Mouse (Mus musculus) cerebellum, adult 8-10 months (tissue): Measurements from ENCODE around the gene Tdrd9.

Experiments used
- DNase-seq: peaks from one replicate; pipeline ENCODE4 v3.0.0; 2022

Gene Tdrd9

GRCm38 (mm10) chr12:112035341-112036100, 64.2 kb downstream of the Tdrd9 start:
- DNase-seq = peak; percentile 3

GRCm38 (mm10) chr12:112038441-112038840, 67.1 kb downstream of the Tdrd9 start:
- no peak for DNase-seq

- no peak for DNase-seq
Observed at GRCm38 (mm10) chr12:112039169-112039568, 67.8 kb downstream of the Tdrd9 start.

GRCm38 (mm10) chr12:112042681-112043080, 71.3 kb downstream of the Tdrd9 start:
- DNase-seq = no peak

GRCm38 (mm10) chr12:112077651-112078050, 106.3 kb downstream of the Tdrd9 start:
- DNase-seq = peak; percentile 56

- DNase-seq = no peak
Observed at GRCm38 (mm10) chr12:112079911-112080310, 108.6 kb downstream of the Tdrd9 start.

- no peak for DNase-seq
Observed at GRCm38 (mm10) chr12:112080911-112081310, 109.6 kb downstream of the Tdrd9 start.

- no peak for DNase-seq
Observed at GRCm38 (mm10) chr12:112082241-112082640, 110.9 kb downstream of the Tdrd9 start.

- DNase-seq = no peak
Observed at GRCm38 (mm10) chr12:112086250-112086649, 114.9 kb downstream of the Tdrd9 start.

GRCm38 (mm10) chr12:112086726-112087125, 115.4 kb downstream of the Tdrd9 start:
- DNase-seq = no peak

- DNase-seq = no peak
Observed at GRCm38 (mm10) chr12:112088609-112089324, 117.4 kb downstream of the Tdrd9 start.

GRCm38 (mm10) chr12:112091054-112091453, 119.7 kb downstream of the Tdrd9 start:
- peak; percentile 76 for DNase-seq

- no peak for DNase-seq
Observed at GRCm38 (mm10) chr12:112094261-112094880, 123.0 kb downstream of the Tdrd9 start.

- DNase-seq = no peak
Observed at GRCm38 (mm10) chr12:112096051-112096732, 124.8 kb downstream of the Tdrd9 start.

- DNase-seq = no peak
Observed at GRCm38 (mm10) chr12:112096733-112097117, 125.4 kb downstream of the Tdrd9 start.

- no peak for DNase-seq
Observed at GRCm38 (mm10) chr12:112100106-112100505, 128.7 kb downstream of the Tdrd9 start.

GRCm38 (mm10) chr12:112101045-112101444, 129.7 kb downstream of the Tdrd9 start:
- DNase-seq = no peak

GRCm38 (mm10) chr12:112103179-112103578, 131.8 kb downstream of the Tdrd9 start:
- DNase-seq = no peak

GRCm38 (mm10) chr12:112104890-112105289, 133.5 kb downstream of the Tdrd9 start:
- no peak for DNase-seq

- no peak for DNase-seq
Observed at GRCm38 (mm10) chr12:112106541-112106971, 135.2 kb downstream of the Tdrd9 start, which contains the start of gene Aspg. Gene Aspg (plus strand): TSS chr12:112106679.

- no peak for DNase-seq
Observed at GRCm38 (mm10) chr12:112107685-112108084, 136.3 kb downstream of the Tdrd9 start.

- DNase-seq = no peak
Observed at GRCm38 (mm10) chr12:112108696-112109445, 137.5 kb downstream of the Tdrd9 start.
